Mouse (Mus musculus) midbrain, embryonic 12.5 days (tissue): Measurements from ENCODE around the gene Tpst1. TPM values are rescaled to one million over a fixed set of nuclear protein-coding genes. Genes with fewer than 3 reads are reported as not detected.

Experiments
- ATAC-seq: fragments of 200-750 bp; cut with Nextera tagmentation; 2 replicates; pipeline ENCODE4 v1.8.0; 2017; ENCODE audit warnings: low read depth, moderate TSS enrichment, moderate library complexity; ENCODE audit not compliant: low FRiP score
- H3K27ac ChIP-seq: fragments of 300-500 bp; sonication (generic); replicated peaks from 2 replicates; pipeline ENCODE4 v1.5.1; 2016; ENCODE audit warnings: mild to moderate bottlenecking
- H3K27me3 ChIP-seq: fragments of 300-500 bp; sonication (generic); 2 replicates; pipeline ENCODE4 v1.6.1; 2016; ENCODE audit warnings: mild to moderate bottlenecking
- H3K36me3 ChIP-seq: fragments of 300-500 bp; sonication (generic); 2 replicates; pipeline ENCODE4 v1.6.1; 2016
- H3K4me1 ChIP-seq: fragments of 300-500 bp; sonication (generic); 2 replicates; pipeline ENCODE4 v1.6.1; 2016
- H3K4me2 ChIP-seq: fragments of 300-500 bp; sonication (generic); replicated peaks from 2 replicates; pipeline ENCODE4 v1.6.1; 2016; ENCODE audit warnings: mild to moderate bottlenecking, moderate library complexity
- H3K4me3 ChIP-seq: fragments of 300-500 bp; sonication (generic); 2 replicates; pipeline ENCODE4 v1.5.1; 2016; ENCODE audit warnings: mild to moderate bottlenecking
- H3K9ac ChIP-seq: fragments of 300-500 bp; sonication (generic); replicated peaks from 2 replicates; pipeline ENCODE4 v1.6.1; 2016; ENCODE audit warnings: mild to moderate bottlenecking, moderate library complexity
- H3K9me3 ChIP-seq: fragments of 300-500 bp; sonication (generic); 2 replicates; pipeline ENCODE4 v1.6.1; 2016; ENCODE audit warnings: mild to moderate bottlenecking
- WGBS: fragments of 180-500 bp; shearing (Covaris S2); methylation state at CpG from one replicate; pipeline ENCODE4 v1.1.7; 2016; 5-methylcytosine and 5-hydroxymethylcytosine counted together
- polyA plus RNA-seq: library from polyadenylated mRNA; unstranded; fragments of >200 nt; fragmentation: Nextera tagmentation; extraction: Ambion mirVana; gene quantifications from 2 replicates; pipeline ENCODE4 v1.2.1, GENCODE M21; 2016

The Tpst1 gene
- polyA plus RNA-seq, 1 experiment from 2014 or later = 65.9 TPM

DNA sequence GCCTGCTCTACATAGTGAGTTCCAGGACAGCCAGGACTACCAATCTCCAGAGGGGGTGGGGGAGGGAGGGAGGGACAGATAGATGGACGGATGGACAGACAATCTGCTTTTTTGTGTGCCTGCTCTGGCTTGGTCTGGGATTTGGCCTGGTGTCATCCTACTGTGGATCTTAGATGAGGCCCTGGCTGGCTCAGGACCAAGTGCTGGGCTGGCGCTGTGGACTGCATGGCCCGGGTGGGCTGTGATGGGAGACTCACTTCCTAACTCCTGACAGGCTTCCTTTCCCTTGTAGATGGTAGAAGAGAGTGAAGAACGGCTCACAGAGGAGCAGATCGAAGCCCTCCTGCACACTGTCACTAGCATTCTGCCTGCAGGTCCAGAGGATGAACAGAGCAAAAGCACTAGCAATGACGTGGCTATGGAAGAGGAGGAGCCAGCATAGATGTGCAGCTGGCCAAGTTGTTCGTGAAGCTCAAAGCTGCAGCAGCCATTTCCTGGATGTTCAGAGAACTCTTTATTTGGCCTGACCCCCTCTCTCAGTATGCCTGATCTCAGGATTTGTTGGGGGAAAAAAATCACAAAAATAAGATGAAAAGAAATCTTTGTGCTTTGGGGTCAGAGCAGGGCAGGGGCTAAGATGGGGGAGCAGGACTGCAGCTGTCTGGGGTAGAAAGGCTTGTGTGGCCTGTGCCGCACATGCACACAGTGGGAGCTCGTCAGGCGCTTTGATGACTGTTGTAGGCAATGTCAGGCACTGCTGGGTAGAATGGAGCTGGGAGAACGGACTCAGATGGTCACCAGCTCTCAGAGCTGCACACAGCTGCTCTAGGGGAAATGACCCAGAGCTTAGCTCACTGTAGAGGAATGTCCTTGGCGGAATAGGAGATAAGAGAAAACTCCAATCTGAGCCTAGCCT lies 13.5 kb upstream of the Tpst1 start:
- no peaks in the 10 kb centered on the region for H3K9me3 ChIP-seq
- no peaks in the 10 kb centered on the region for H3K4me1 ChIP-seq
- H3K9ac ChIP-seq = no peak overlapping the region
- H3K27me3 ChIP-seq = no peaks in the 10 kb centered on the region
- 0 out of 2 replicates have a peak overlapping the region, but pooled peaks have one; percentile 11 for H3K27ac ChIP-seq
- no peak for ATAC-seq
- 78% methylated on average over 12 of the region's 12 CpGs for WGBS
- H3K36me3 ChIP-seq = peaks cover 35% of the 10 kb centered on the region
- no peak overlapping the region for H3K4me2 ChIP-seq
- H3K4me3 ChIP-seq = no peak overlapping the region

DNA sequence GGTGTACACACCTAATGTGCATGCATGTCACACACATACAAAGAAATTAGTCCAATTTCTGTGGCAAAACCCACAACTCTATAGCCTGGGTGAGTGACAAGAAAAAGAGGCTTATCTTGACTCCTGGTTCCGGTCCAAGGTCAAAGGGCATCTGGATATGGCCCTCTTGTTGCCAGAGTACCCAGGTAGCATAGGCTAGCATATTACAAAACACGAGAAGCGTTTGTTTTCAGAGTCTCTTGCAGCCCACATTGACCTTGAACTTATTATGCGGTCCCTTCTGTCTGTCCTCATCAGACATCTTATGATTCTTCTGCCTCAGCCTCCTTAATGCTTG lies 12.8 kb upstream of the Tpst1 start:
- H3K27ac ChIP-seq = no peak overlapping the region
- H3K9me3 ChIP-seq = no peaks in the 10 kb centered on the region
- H3K4me1 ChIP-seq = no peaks in the 10 kb centered on the region
- H3K4me3 ChIP-seq = no peak overlapping the region
- no peaks in the 10 kb centered on the region for H3K27me3 ChIP-seq
- H3K9ac ChIP-seq = no peak overlapping the region
- WGBS = 95% methylated on average over 4 of the region's 4 CpGs
- ATAC-seq = no peak
- H3K4me2 ChIP-seq = no peak overlapping the region
- peaks cover 33% of the 10 kb centered on the region for H3K36me3 ChIP-seq

DNA sequence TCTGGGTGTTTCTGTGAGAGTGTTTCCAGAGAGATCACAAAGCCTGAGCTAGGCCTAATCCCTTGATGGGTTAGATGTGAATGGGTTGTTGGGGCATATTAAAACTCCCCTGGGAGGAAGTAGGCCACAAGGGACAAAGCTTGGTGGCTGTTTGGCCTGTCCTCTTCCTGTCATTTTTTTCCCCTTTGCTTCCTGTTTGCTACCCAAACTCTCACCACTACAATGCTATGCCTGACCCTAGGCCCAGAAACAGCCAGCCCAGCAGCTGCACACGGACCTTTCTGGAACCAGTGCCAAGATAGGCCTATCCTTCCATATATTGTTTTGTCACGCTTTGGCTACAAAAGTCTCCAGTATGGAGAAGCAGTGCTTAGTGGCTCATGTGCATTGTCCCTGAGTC lies 11.0 kb upstream of the Tpst1 start:
- Histone ChIP-seq H3K4me2 (no peak overlapping the region), H3K27ac (no peak overlapping the region), H3K27me3 (no peaks in the 10 kb centered on the region), H3K9ac (no peak overlapping the region), H3K9me3 (no peaks in the 10 kb centered on the region), H3K4me1 (no peaks in the 10 kb centered on the region), H3K4me3 (no peak overlapping the region), H3K36me3 (peaks cover 27% of the 10 kb centered on the region)
- ATAC-seq = no peak
- 90% methylated on average over 2 of the region's 2 CpGs for WGBS

DNA sequence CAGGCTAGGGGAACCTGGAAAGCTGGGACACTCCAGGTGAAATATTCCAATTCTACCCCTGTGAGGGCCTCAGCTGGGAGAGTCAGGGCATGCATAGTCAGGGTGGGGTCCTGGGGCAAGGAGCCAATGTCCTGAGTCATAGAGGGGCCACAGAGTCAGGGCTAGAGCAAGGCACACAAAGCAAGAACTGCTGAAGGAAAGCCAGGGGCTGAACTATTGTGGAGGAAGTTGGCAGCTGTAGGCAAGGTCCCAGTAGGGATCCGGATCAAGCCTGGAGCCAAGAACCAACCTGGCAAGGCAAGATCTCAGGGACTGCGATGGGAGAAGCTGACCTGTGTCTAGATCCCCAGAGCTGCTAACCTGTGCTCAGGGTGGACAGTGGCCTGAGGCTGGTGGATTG lies 9.4 kb upstream of the Tpst1 start:
- no peaks in the 10 kb centered on the region for H3K27me3 ChIP-seq
- peaks cover 21% of the 10 kb centered on the region for H3K36me3 ChIP-seq
- H3K4me1 ChIP-seq = no peaks in the 10 kb centered on the region
- no peak overlapping the region for H3K27ac ChIP-seq
- 81% methylated on average over 2 of the region's 2 CpGs for WGBS
- no peaks in the 10 kb centered on the region for H3K9me3 ChIP-seq
- H3K9ac ChIP-seq = no peak overlapping the region
- H3K4me2 ChIP-seq = no peak overlapping the region
- no peak for ATAC-seq
- H3K4me3 ChIP-seq = no peak overlapping the region

DNA sequence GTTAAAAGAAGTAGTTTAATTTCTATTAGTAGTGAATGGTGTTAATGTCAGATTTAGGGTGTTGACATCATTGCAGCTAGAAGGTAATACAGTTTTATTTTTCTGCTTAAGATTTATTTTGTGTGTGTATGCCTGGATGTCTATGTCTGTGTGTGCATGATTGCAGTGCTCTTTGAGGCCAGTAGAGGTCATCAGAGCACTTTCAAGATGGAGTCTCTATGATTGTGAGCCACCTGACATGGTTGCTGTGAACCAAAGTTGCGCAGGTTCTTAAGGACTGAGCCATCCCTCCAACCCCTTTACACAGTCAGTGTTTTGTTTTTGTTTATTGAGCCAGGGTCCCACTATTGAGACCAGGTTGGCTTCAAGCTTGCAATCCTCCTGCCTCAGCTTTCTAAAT lies 7.5 kb upstream of the Tpst1 start:
- no peak for ATAC-seq
- no peak overlapping the region for H3K9ac ChIP-seq
- no peak overlapping the region for H3K4me2 ChIP-seq
- no peak overlapping the region for H3K4me3 ChIP-seq
- H3K36me3 ChIP-seq = peaks cover 11% of the 10 kb centered on the region
- H3K9me3 ChIP-seq = no peaks in the 10 kb centered on the region
- no peaks in the 10 kb centered on the region for H3K27me3 ChIP-seq
- no peak overlapping the region for H3K27ac ChIP-seq
- 96% methylated on average over 1 of the region's 1 CpGs for WGBS
- no peaks in the 10 kb centered on the region for H3K4me1 ChIP-seq

- H3K27ac ChIP-seq = no peak overlapping the region
- no peak overlapping the region for H3K4me2 ChIP-seq
These were observed 5.3 kb upstream of the Tpst1 start for GRCm38 (mm10) chr5:130067841-130068264.

DNA sequence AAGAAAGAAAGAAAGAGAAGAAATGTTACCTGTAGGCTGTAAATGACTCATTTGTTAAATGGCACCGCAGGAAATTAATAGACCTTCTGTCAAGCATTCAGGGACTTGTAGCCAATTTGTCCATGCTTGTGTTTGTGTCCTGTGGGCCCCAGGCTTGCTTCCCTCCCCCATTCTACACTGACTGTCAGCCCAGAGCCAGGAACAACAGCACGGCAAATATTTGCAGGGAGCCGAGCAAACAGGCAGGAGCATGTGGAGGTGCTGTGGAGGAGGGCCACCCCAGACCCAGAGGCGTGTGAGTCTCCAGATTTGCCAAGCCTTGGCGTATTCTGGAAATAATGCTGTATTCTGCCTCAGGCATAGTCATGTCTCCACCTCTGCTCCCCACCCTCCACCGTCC lies 1.4 kb downstream of the Tpst1 start:
- H3K36me3 ChIP-seq = no peaks in the 10 kb centered on the region
- H3K9me3 ChIP-seq = no peaks in the 10 kb centered on the region
- WGBS = 81% methylated on average over 6 of the region's 6 CpGs
- peaks cover 7% of the 10 kb centered on the region; the same call in 1 of the 2 replicates for H3K27me3 ChIP-seq
- peaks cover 5% of the 10 kb centered on the region; the same call in 1 of the 2 replicates for H3K4me1 ChIP-seq
- H3K9ac ChIP-seq = no peak overlapping the region
- ATAC-seq = no peak
- H3K4me2 ChIP-seq = no peak overlapping the region
- no peak overlapping the region for H3K27ac ChIP-seq
- H3K4me3 ChIP-seq = no peak overlapping the region

More at GRCm38 (mm10) chr5:130067841-130068264, 5.3 kb upstream of the Tpst1 start:
- Histone ChIP-seq H3K4me3 (no peak overlapping the region), H3K9me3 (no peaks in the 10 kb centered on the region), H3K9ac (no peak overlapping the region), H3K4me1 (no peaks in the 10 kb centered on the region), H3K36me3 (no peaks in the 10 kb centered on the region), H3K27me3 (no peaks in the 10 kb centered on the region)
- 81% methylated on average over 3 of the region's 3 CpGs for WGBS
- ATAC-seq = no peak

DNA sequence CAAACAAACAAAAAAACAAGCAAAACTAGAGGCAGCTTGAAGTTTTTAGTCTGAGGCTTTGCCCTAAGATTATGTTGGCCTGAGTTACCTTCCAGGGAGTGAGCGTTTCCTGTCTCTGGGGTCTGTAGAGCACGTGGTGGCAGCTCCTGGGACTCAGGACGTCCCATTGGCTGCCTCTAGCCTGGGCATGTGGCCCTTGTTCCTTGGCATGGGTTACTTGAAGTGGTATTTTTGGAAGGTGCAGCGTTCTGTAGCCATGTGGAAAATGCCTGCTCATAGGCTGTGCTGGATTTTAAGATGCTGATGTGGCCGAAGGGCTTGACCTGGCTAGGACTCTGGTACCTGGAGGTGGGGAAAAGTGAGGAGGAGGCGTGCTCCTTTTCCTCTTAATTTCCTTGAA lies 3.3 kb downstream of the Tpst1 start:
- Histone ChIP-seq H3K4me1 (peaks cover 12% of the 10 kb centered on the region; the same call in 1 of the 2 replicates), H3K4me3 (no peak overlapping the region), H3K27me3 (peaks cover 7% of the 10 kb centered on the region; the same call in 1 of the 2 replicates), H3K9ac (no peak overlapping the region), H3K4me2 (no peak overlapping the region), H3K36me3 (peaks cover 5% of the 10 kb centered on the region; the same call in 1 of the 2 replicates), H3K9me3 (peaks cover 3% of the 10 kb centered on the region), H3K27ac (no peak overlapping the region)
- ATAC-seq = no peak
- WGBS = 63% methylated on average over 6 of the region's 6 CpGs

- H3K9me3 ChIP-seq = peaks cover 5% of the 10 kb centered on the region
- peaks cover 12% of the 10 kb centered on the region; the same call in 1 of the 2 replicates for H3K4me1 ChIP-seq
- H3K4me2 ChIP-seq = peak overlapping the region; percentile 77; the same call in 1 of the 2 replicates
- no peak for ATAC-seq
- peaks cover 9% of the 10 kb centered on the region; the same call in 1 of the 2 replicates for H3K36me3 ChIP-seq
- 82% methylated on average over 9 of the region's 9 CpGs for WGBS
- H3K27me3 ChIP-seq = peaks cover 7% of the 10 kb centered on the region; the same call in 1 of the 2 replicates
- H3K27ac ChIP-seq = no peak overlapping the region
- peak overlapping the region; percentile 46 for H3K9ac ChIP-seq
- H3K4me3 ChIP-seq = no peak overlapping the region
These were observed 5.1 kb downstream of the Tpst1 start for GRCm38 (mm10) chr5:130078096-130078833.

GRCm38 (mm10) chr5:130078834-130079156 lies 5.7 kb downstream of the Tpst1 start:
- peak overlapping the region; percentile 46 for H3K9ac ChIP-seq
- ATAC-seq = peak; percentile 44
- H3K27ac ChIP-seq = peak overlapping the region; percentile 83; the same call in 1 of the 2 replicates

GRCm38 (mm10) chr5:130079202-130080050 lies 6.3 kb downstream of the Tpst1 start:
- peak overlapping the region; percentile 83 for H3K4me3 ChIP-seq
- peak overlapping the region; percentile 77 for H3K4me2 ChIP-seq
- ATAC-seq = peak; percentile 98
- peaks cover 12% of the 10 kb centered on the region; the same call in 1 of the 2 replicates for H3K36me3 ChIP-seq
- peak overlapping the region; percentile 90 for H3K9ac ChIP-seq
- WGBS = 2% methylated on average over 70 of the region's 86 CpGs
- peaks cover 12% of the 10 kb centered on the region; the same call in 1 of the 2 replicates for H3K4me1 ChIP-seq
- H3K9me3 ChIP-seq = peaks cover 5% of the 10 kb centered on the region
- H3K27ac ChIP-seq = peak overlapping the region; percentile 83
- peaks cover 6% of the 10 kb centered on the region; the same call in 1 of the 2 replicates for H3K27me3 ChIP-seq

More at GRCm38 (mm10) chr5:130078834-130079156, 5.7 kb downstream of the Tpst1 start:
- Histone ChIP-seq H3K36me3 (peaks cover 9% of the 10 kb centered on the region; the same call in 1 of the 2 replicates), H3K4me3 (peak overlapping the region; percentile 83), H3K27me3 (peaks cover 7% of the 10 kb centered on the region; the same call in 1 of the 2 replicates), H3K4me1 (peaks cover 12% of the 10 kb centered on the region; the same call in 1 of the 2 replicates), H3K9me3 (peaks cover 5% of the 10 kb centered on the region), H3K4me2 (peak overlapping the region; percentile 77)
- WGBS = 43% methylated on average over 6 of the region's 6 CpGs
